Mouse (Mus musculus) liver, embryonic 13.5 days (tissue): ENCODE measurements around the gene Dnajc12. TPM values are rescaled to one million over a fixed set of nuclear protein-coding genes. Genes with fewer than 3 reads are reported as not detected.
"Not testable (repeated sequence)": the region's sequence is repeated elsewhere in the genome, so short reads cannot be mapped to it uniquely, and the experiment has no call there.

ENCODE experiments used
- ATAC-seq: fragments of 200-750 bp; cut with Nextera tagmentation; 2 replicates; pipeline ENCODE4 v1.8.0; 2017; ENCODE audit warnings: low read depth, mild to moderate bottlenecking, moderate number of reproducible peaks, moderate library complexity
- DNase-seq: peaks from one replicate; pipeline ENCODE4 v3.0.0; 2022
- H3K27ac ChIP-seq: fragments of 300-500 bp; sonication (generic); 2 replicates; pipeline ENCODE4 v1.5.1; 2015; ENCODE audit warnings: moderate library complexity, mild to moderate bottlenecking, inconsistent platforms
- H3K27me3 ChIP-seq: fragments of 300-500 bp; sonication (generic); 2 replicates; pipeline ENCODE4 v1.6.1; 2015; ENCODE audit warnings: mild to moderate bottlenecking, inconsistent platforms
- H3K36me3 ChIP-seq: fragments of 300-500 bp; sonication (generic); 2 replicates; pipeline ENCODE4 v1.6.1; 2015; ENCODE audit warnings: mild to moderate bottlenecking, inconsistent platforms
- H3K4me1 ChIP-seq: fragments of 300-500 bp; sonication (generic); replicated peaks from 2 replicates; pipeline ENCODE4 v1.6.1; 2015; ENCODE audit warnings: inconsistent platforms
- H3K4me2 ChIP-seq: fragments of 300-500 bp; sonication (generic); 2 replicates; pipeline ENCODE4 v1.6.1; 2015; ENCODE audit warnings: inconsistent platforms, mild to moderate bottlenecking, moderate library complexity
- H3K4me3 ChIP-seq: fragments of 300-500 bp; sonication (generic); replicated peaks from 2 replicates; pipeline ENCODE4 v1.5.1; 2015; ENCODE audit warnings: mild to moderate bottlenecking, inconsistent platforms
- H3K9ac ChIP-seq: fragments of 300-500 bp; sonication (generic); 2 replicates; pipeline ENCODE4 v1.6.1; 2015; ENCODE audit warnings: mild to moderate bottlenecking, inconsistent platforms
- H3K9me3 ChIP-seq: fragments of 300-500 bp; sonication (generic); replicated peaks from 2 replicates; pipeline ENCODE4 v1.6.1; 2016; ENCODE audit warnings: inconsistent platforms
- WGBS: fragments of 180-500 bp; shearing (Covaris S2); methylation state at CpG from one replicate; pipeline ENCODE4 v1.1.7; 2015; ENCODE audit not compliant: insufficient replicate concordance; 5-methylcytosine and 5-hydroxymethylcytosine counted together
- polyA plus RNA-seq: library from polyadenylated mRNA; unstranded; fragments of >200 nt; fragmentation: Nextera tagmentation; extraction: Ambion mirVana; gene quantifications from 2 replicates; pipeline ENCODE4 v1.2.1, GENCODE M21; 2015

The Dnajc12 gene
- polyA plus RNA-seq, 1 experiment from 2014 or later, result 16.5 TPM

GRCm38 (mm10) chr10:63352111-63352510 is 30.1 kb upstream of the Dnajc12 start:
- Histone ChIP-seq H3K36me3 (no peaks in the 10 kb centered on the region), H3K9me3 (no peaks in the 10 kb centered on the region), H3K4me3 (no peak overlapping the region), H3K9ac (no peak overlapping the region), H3K27me3 (peaks cover 5% of the 10 kb centered on the region; the same call in 1 of the 2 replicates), H3K27ac (no peak overlapping the region), H3K4me1 (no peaks in the 10 kb centered on the region), H3K4me2 (no peak overlapping the region)
- no peak for DNase-seq
- 70% methylated on average over 5 of the region's 5 CpGs for WGBS
- ATAC-seq, result no peak

GRCm38 (mm10) chr10:63360502-63360901 is 21.7 kb upstream of the Dnajc12 start:
- no peaks in the 10 kb centered on the region for H3K4me1 ChIP-seq
- no peak overlapping the region for H3K9ac ChIP-seq
- H3K4me2 ChIP-seq, result no peak overlapping the region
- H3K36me3 ChIP-seq, result no peaks in the 10 kb centered on the region
- no peak overlapping the region for H3K27ac ChIP-seq
- DNase-seq (no peak), ATAC-seq (no peak)
- 0 out of 2 replicates have a peak, but pooled peaks cover 3% of the 10 kb centered on the region for H3K9me3 ChIP-seq
- no peak overlapping the region for H3K4me3 ChIP-seq
- no peaks in the 10 kb centered on the region for H3K27me3 ChIP-seq
- WGBS, result 17% methylated on average over 1 of the region's 1 CpGs

GRCm38 (mm10) chr10:63365918-63366455 is 16.3 kb upstream of the Dnajc12 start:
- WGBS, result 54% methylated on average over 7 of the region's 7 CpGs
- DNase-seq (no peak), ATAC-seq (no peak)

GRCm38 (mm10) chr10:63367386-63367785 is 14.9 kb upstream of the Dnajc12 start:
- WGBS, result 64% methylated on average over 6 of the region's 6 CpGs
- ATAC-seq (no peak), DNase-seq (no peak)
- Histone ChIP-seq H3K9ac (no peak overlapping the region), H3K27me3 (no peaks in the 10 kb centered on the region), H3K9me3 (0 out of 2 replicates have a peak, but pooled peaks cover 3% of the 10 kb centered on the region), H3K4me3 (no peak overlapping the region), H3K4me2 (no peak overlapping the region), H3K4me1 (no peaks in the 10 kb centered on the region), H3K36me3 (no peaks in the 10 kb centered on the region), H3K27ac (no peak overlapping the region)

More at GRCm38 (mm10) chr10:63365918-63366455, 16.3 kb upstream of the Dnajc12 start:
- Histone ChIP-seq H3K36me3 (no peaks in the 10 kb centered on the region), H3K27ac (no peak overlapping the region), H3K4me3 (no peak overlapping the region), H3K9me3 (0 out of 2 replicates have a peak, but pooled peaks cover 3% of the 10 kb centered on the region), H3K27me3 (no peaks in the 10 kb centered on the region), H3K4me1 (no peaks in the 10 kb centered on the region), H3K4me2 (no peak overlapping the region), H3K9ac (no peak overlapping the region)

- Histone ChIP-seq H3K9me3 (0 out of 2 replicates have a peak, but pooled peaks cover 3% of the 10 kb centered on the region), H3K4me2 (no peak overlapping the region), H3K36me3 (no peaks in the 10 kb centered on the region), H3K4me3 (no peak overlapping the region), H3K27ac (no peak overlapping the region), H3K27me3 (no peaks in the 10 kb centered on the region), H3K4me1 (no peaks in the 10 kb centered on the region), H3K9ac (no peak overlapping the region)
- DNase-seq (no peak), ATAC-seq (no peak)
- WGBS, result 60% methylated on average over 3 of the region's 3 CpGs
Observed at GRCm38 (mm10) chr10:63368041-63368440, 14.2 kb upstream of the Dnajc12 start.

- no peak for DNase-seq
- Histone ChIP-seq H3K27ac (no peak overlapping the region), H3K4me3 (no peak overlapping the region), H3K4me2 (no peak overlapping the region), H3K36me3 (no peaks in the 10 kb centered on the region), H3K9me3 (no peaks in the 10 kb centered on the region), H3K9ac (no peak overlapping the region), H3K4me1 (peaks cover 4% of the 10 kb centered on the region), H3K27me3 (no peaks in the 10 kb centered on the region)
- 76% methylated on average over 5 of the region's 5 CpGs for WGBS
- ATAC-seq, result no peak
Observed at GRCm38 (mm10) chr10:63376303-63376702, 5.9 kb upstream of the Dnajc12 start.

GRCm38 (mm10) chr10:63377468-63377867 is 4.8 kb upstream of the Dnajc12 start:
- WGBS, result 16% methylated on average over 9 of the region's 9 CpGs
- Histone ChIP-seq H3K4me2 (0 out of 2 replicates have a peak overlapping the region, but pooled peaks have one; percentile 8), H3K27ac (no peak overlapping the region), H3K9me3 (no peaks in the 10 kb centered on the region), H3K4me1 (peaks cover 15% of the 10 kb centered on the region), H3K9ac (no peak overlapping the region), H3K36me3 (no peaks in the 10 kb centered on the region), H3K4me3 (no peak overlapping the region), H3K27me3 (no peaks in the 10 kb centered on the region)
- ATAC-seq (no peak), DNase-seq (peak; percentile 53)

- Histone ChIP-seq H3K4me1 (peaks cover 15% of the 10 kb centered on the region), H3K27me3 (no peaks in the 10 kb centered on the region), H3K9me3 (no peaks in the 10 kb centered on the region), H3K36me3 (no peaks in the 10 kb centered on the region), H3K9ac (no peak overlapping the region), H3K4me2 (no peak overlapping the region), H3K27ac (no peak overlapping the region), H3K4me3 (no peak overlapping the region)
- DNase-seq (no peak), ATAC-seq (no peak)
- WGBS, result 51% methylated on average over 6 of the region's 6 CpGs
Observed at GRCm38 (mm10) chr10:63378948-63379680, 3.1 kb upstream of the Dnajc12 start.

- ATAC-seq, result no peak
- H3K4me3 ChIP-seq, result peak within 1 kb of the TSS; percentile 71
- H3K36me3 ChIP-seq, result no peaks in the 10 kb centered on the region
- H3K4me1 ChIP-seq, result peaks cover 15% of the 10 kb centered on the region
- peak within 1 kb of the TSS; percentile 47; the same call in 1 of the 2 replicates for H3K27ac ChIP-seq
- 5% methylated on average over 24 of the region's 24 CpGs for WGBS
- no peaks in the 10 kb centered on the region for H3K9me3 ChIP-seq
- peak within 1 kb of the TSS; percentile 77 for H3K9ac ChIP-seq
- no peaks in the 10 kb centered on the region for H3K27me3 ChIP-seq
- no peak for DNase-seq
- H3K4me2 ChIP-seq, result peak within 1 kb of the TSS; percentile 96
Observed at GRCm38 (mm10) chr10:63381498-63382280, 554 bp upstream of the Dnajc12 start, which contains the start of gene Sirt1. TSS of gene Sirt1 (minus strand) at chr10:63381704.

- peak overlapping the region; percentile 75; the same call in 1 of the 2 replicates for H3K9ac ChIP-seq
- H3K9me3 ChIP-seq, DNase-seq, H3K27me3 ChIP-seq, H3K36me3 ChIP-seq, ATAC-seq: not testable (repeated sequence)
- H3K4me1 ChIP-seq, result peaks cover 25% of the 10 kb centered on the region
- H3K4me2 ChIP-seq, result peak overlapping the region; percentile 78
- 15% methylated on average over 5 of the region's 5 CpGs for WGBS
- peak overlapping the region; percentile 66 for H3K4me3 ChIP-seq
- H3K27ac ChIP-seq, result peak overlapping the region; percentile 78
Observed at GRCm38 (mm10) chr10:63385897-63386296, 3.7 kb downstream of the Dnajc12 start.

GRCm38 (mm10) chr10:63386444-63386843 is 4.2 kb downstream of the Dnajc12 start:
- H3K27ac ChIP-seq, result peak overlapping the region; percentile 78
- peak overlapping the region; percentile 78 for H3K4me2 ChIP-seq
- peak overlapping the region; percentile 75 for H3K9ac ChIP-seq
- peak; percentile 81 for ATAC-seq
- H3K36me3 ChIP-seq, result no peaks in the 10 kb centered on the region
- DNase-seq, result peak; percentile 81
- H3K27me3 ChIP-seq, result no peaks in the 10 kb centered on the region
- WGBS, result under 1% methylated on average over 19 of the region's 19 CpGs
- H3K4me1 ChIP-seq, result peaks cover 22% of the 10 kb centered on the region
- peak overlapping the region; percentile 66 for H3K4me3 ChIP-seq
- H3K9me3 ChIP-seq, result no peaks in the 10 kb centered on the region
